Mouse (Mus musculus) limb, embryonic 13.5 days (tissue): ENCODE results near the gene Pgm2. TPM values are rescaled to one million over a fixed set of nuclear protein-coding genes. Genes with fewer than 3 reads are reported as not detected.

Experiments used
- ATAC-seq: fragments of 200-750 bp; cut with Nextera tagmentation; 2 replicates; pipeline ENCODE4 v1.8.0; 2017; ENCODE audit warnings: low read depth, moderate number of reproducible peaks, moderate TSS enrichment; ENCODE audit not compliant: low FRiP score
- H3K27ac ChIP-seq: fragments of 300-500 bp; sonication (generic); 2 replicates; pipeline ENCODE4 v1.5.1; 2015; ENCODE audit warnings: inconsistent platforms, mild to moderate bottlenecking, moderate library complexity
- H3K27me3 ChIP-seq: fragments of 300-500 bp; sonication (generic); 2 replicates; pipeline ENCODE4 v1.6.1; 2015; ENCODE audit warnings: mild to moderate bottlenecking, inconsistent platforms
- H3K36me3 ChIP-seq: fragments of 300-500 bp; sonication (generic); 2 replicates; pipeline ENCODE4 v1.6.1; 2015; ENCODE audit warnings: inconsistent platforms, mild to moderate bottlenecking, moderate library complexity
- H3K4me1 ChIP-seq: fragments of 300-500 bp; sonication (generic); 2 replicates; pipeline ENCODE4 v1.6.1; 2015; ENCODE audit warnings: inconsistent platforms
- H3K4me2 ChIP-seq: fragments of 300-500 bp; sonication (generic); replicated peaks from 2 replicates; pipeline ENCODE4 v1.6.1; 2015; ENCODE audit warnings: inconsistent platforms, mild to moderate bottlenecking, moderate library complexity
- H3K4me3 ChIP-seq: fragments of 300-500 bp; sonication (generic); 2 replicates; pipeline ENCODE4 v1.5.1; 2015; ENCODE audit warnings: moderate library complexity, mild to moderate bottlenecking, inconsistent platforms
- H3K9ac ChIP-seq: fragments of 300-500 bp; sonication (generic); 2 replicates; pipeline ENCODE4 v1.6.1; 2015; ENCODE audit warnings: mild to moderate bottlenecking, inconsistent platforms
- H3K9me3 ChIP-seq: fragments of 300-500 bp; sonication (generic); 2 replicates; pipeline ENCODE4 v1.6.1; 2016; ENCODE audit warnings: inconsistent platforms
- WGBS: fragments of 180-500 bp; shearing (Covaris S2); methylation state at CpG from one replicate; pipeline ENCODE4 v1.1.7; 2015; 5-methylcytosine and 5-hydroxymethylcytosine counted together
- microRNA-seq: library from miRNA; unstranded; fragments of <30 nt; microRNA quantifications from one replicate; pipeline ENCODE4, GENCODE M21; 2016
- polyA plus RNA-seq: library from polyadenylated mRNA; unstranded; fragments of >200 nt; fragmentation: Nextera tagmentation; extraction: Ambion mirVana; gene quantifications from 2 replicates; pipeline ENCODE4 v1.2.1, GENCODE M21; 2015

The Pgm2 gene
- polyA plus RNA-seq, 1 experiment from 2014 or later, result 32.5 TPM

- Histone ChIP-seq H3K27me3 (0 out of 2 replicates have a peak, but pooled peaks cover 7% of the 10 kb centered on the region), H3K9ac (no peak overlapping the region), H3K4me2 (no peak overlapping the region), H3K36me3 (no peaks in the 10 kb centered on the region), H3K27ac (no peak overlapping the region), H3K9me3 (no peaks in the 10 kb centered on the region), H3K4me1 (peaks cover 8% of the 10 kb centered on the region; the same call in 1 of the 2 replicates), H3K4me3 (no peak overlapping the region)
- ATAC-seq, result no peak
- WGBS, result 91% methylated on average over 10 of the region's 10 CpGs
These were observed 76.3 kb downstream of the Pgm2 start for GRCm38 (mm10) chr5:64168990-64169540.

- Histone ChIP-seq H3K27ac (no peak overlapping the region), H3K36me3 (no peaks in the 10 kb centered on the region), H3K9ac (no peak overlapping the region), H3K4me1 (peaks cover 19% of the 10 kb centered on the region), H3K27me3 (0 out of 2 replicates have a peak, but pooled peaks cover 7% of the 10 kb centered on the region), H3K4me2 (no peak overlapping the region), H3K4me3 (no peak overlapping the region), H3K9me3 (no peaks in the 10 kb centered on the region)
- WGBS, result 80% methylated on average over 3 of the region's 3 CpGs
- no peak for ATAC-seq
These were observed 80.1 kb downstream of the Pgm2 start for GRCm38 (mm10) chr5:64172884-64173283.

- H3K4me1 ChIP-seq, result peaks cover 19% of the 10 kb centered on the region
- no peak overlapping the region for H3K4me3 ChIP-seq
- H3K36me3 ChIP-seq, result no peaks in the 10 kb centered on the region
- H3K4me2 ChIP-seq, result no peak overlapping the region
- no peak for ATAC-seq
- 73% methylated on average over 16 of the region's 16 CpGs for WGBS
- H3K27ac ChIP-seq, result no peak overlapping the region
- no peaks in the 10 kb centered on the region for H3K9me3 ChIP-seq
- H3K9ac ChIP-seq, result no peak overlapping the region
- 0 out of 2 replicates have a peak, but pooled peaks cover 7% of the 10 kb centered on the region for H3K27me3 ChIP-seq
These were observed 80.6 kb downstream of the Pgm2 start for GRCm38 (mm10) chr5:64173302-64173701.

GRCm38 (mm10) chr5:64174429-64174935 is 81.7 kb downstream of the Pgm2 start:
- ATAC-seq, result no peak
- Histone ChIP-seq H3K4me3 (no peak overlapping the region), H3K36me3 (no peaks in the 10 kb centered on the region), H3K9ac (no peak overlapping the region), H3K4me2 (no peak overlapping the region), H3K27me3 (0 out of 2 replicates have a peak, but pooled peaks cover 7% of the 10 kb centered on the region), H3K27ac (no peak overlapping the region), H3K9me3 (no peaks in the 10 kb centered on the region), H3K4me1 (peaks cover 19% of the 10 kb centered on the region)
- 61% methylated on average over 5 of the region's 5 CpGs for WGBS

Small RNA genes within 50 kb of the gene (microRNA-seq; reads per million reads assigned to microRNA genes)
- gene Gm22395 (not detected), gene Gm23967 (not detected)

Other genes starting within 250 kb of the Pgm2 start
- 17.9 and 18.0 TPM in 2 replicates for gene Rell1, start 124.1 kb upstream of the Pgm2 start, polyA plus RNA-seq
- gene Tbc1d1, start 63.4 kb downstream of the Pgm2 start, polyA plus RNA-seq, result 25.1 and 29.1 TPM in 2 replicates